Mouse (Mus musculus) kidney, postnatal 25 days (tissue): Measurements from ENCODE around the gene Anapc4.
A peak's percentile ranks its signal among the peaks of the same experiment; 100 is the strongest.

ENCODE experiments used
- DNase-seq, 2 experiments: peaks; one replicate each; pipeline ENCODE4 v3.0.0; 2021; ENCODE audit warnings: mixed read lengths in 2 of 2

The Anapc4 gene

DNA sequence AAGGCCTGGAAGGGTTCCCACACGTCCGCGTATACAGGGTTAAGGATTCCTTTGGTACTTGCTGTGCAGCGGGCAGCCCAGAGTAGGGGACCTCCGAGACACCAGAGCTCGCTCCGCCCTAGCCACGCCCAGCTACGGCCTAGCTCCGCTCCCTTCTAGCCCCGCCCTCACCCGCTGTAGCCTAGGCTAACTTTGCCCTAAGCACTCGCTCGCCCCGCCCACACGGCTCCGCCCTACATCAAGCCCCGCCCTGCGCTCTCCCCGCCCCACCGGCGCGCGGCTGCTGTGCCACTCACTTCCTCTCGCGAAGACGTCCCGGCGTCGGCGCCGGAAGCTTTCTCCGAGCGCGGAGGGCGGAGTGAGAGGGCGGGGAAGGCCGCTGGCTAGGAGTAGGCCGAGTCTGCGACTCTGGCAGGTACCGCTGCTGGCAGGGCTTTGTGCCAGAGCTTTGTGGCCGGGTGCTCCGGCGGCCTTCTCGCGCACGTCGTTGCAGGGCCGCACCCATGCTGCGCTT, at the start of gene Anapc4:
Gene Anapc4, plus strand, starts transcription at position 252 of the 514 bp plus-strand sequence.
- peak; percentile 100 for DNase-seq

DNA sequence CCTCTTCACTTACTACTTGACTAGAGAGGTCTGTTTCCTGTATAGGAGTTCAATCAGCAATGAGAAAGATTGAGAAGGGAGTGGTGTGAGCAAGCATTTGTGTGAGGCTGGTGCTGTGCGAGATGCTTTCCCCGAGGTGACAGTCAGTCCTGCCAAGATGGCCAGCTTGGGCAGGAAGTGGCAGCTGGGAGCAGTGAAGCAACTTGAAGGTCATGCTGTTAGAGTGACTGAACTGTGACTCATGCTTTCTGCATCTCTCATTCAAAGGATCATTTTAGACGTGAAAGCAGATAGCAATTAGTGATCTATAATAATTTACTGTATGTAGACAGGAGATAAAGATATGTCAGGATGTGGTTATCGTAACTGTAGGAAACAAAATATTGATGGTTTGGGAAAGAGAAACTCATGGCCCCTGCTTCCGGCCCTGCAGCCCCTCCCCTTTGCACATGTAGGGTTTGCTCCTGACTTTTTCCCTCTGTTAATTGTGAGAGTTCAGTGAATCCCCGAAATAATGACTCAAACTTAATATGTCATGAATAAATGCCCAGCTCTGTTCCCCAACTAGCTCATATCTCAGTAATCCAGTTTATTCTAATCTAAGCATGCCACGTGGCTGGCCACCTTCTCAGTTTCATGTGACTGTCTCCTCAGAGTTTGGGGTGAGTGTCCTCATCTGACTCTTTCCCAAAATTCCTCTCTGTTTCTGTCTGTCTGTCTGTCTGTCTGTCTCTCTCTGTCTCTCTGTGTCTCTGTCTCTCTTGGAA, 47.1 kb upstream of the Anapc4 start:
- no peak for DNase-seq

DNA sequence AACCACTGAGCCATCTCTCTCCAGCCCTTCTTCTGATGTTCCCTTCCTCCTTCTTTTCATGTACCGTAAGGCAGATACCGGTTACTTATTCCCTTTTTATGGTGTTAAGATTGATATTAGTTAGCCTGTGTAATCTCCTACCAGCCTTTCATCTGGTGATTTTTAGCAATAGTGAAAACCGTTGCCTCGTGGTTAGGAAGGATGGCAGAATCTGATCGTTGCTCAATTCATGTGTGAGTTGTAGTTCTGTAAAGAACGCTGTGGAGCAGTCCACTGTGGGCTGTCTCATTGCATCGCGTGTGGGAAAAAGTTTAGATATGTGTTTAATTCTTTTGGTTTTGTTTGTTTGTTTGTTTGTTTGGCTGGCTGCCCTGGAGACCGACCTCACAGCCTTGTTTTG, 40.6 kb upstream of the Anapc4 start:
- no peak for DNase-seq

DNA sequence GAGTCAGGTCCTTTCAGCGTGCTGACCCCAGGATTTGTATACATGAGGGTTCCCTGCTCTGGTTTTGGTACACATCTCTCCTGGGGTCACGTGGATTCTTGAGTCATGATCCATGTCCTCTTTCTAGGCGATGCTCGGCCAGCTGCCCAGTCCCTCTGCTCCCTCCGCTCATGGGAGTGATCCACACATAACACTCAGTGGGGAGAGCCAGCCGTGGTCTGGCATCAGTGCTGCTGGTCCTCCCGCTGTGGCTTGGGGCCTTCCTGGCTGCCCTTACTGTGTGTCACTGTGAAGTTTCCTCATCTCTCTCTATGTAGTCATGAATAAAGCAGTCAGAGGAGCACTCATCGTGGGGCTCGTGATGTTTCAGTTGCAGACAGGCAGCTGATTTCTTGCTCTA, 39.7 kb upstream of the Anapc4 start:
- no peak for DNase-seq

DNA sequence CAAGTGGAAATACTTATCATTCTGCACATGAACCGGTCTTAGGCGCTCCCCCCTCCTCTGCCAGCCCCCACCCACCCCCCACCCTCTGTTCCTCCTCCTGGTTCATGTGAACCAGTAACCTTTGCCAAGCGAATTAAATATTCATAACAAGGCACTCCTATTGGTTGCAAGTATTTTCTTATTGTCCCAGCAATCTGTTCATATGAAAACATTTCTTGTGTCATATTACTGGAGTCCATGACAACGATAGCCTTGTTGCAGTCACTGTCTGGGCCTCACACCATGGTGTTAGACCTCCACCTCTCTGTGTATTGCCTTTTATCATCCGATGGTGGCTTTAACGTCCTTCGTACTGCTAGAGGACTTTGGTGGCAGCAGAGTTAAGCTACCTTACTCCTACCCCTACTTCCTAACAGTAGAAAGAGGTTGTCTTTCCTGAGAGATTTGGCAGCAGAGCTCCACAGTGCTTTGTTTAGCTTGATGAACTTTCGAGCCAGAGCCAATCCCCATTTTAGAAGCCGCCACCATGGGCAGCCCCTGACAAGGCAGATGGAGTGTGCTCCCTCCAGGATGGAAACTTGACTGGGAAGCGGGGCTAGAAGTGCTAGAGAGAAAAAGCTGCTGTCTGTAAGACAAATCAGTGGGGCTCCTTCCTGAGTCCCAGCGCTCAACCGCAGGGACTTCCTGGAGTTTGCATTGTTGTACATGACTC, 34.4 kb upstream of the Anapc4 start:
- no peak for DNase-seq

DNA sequence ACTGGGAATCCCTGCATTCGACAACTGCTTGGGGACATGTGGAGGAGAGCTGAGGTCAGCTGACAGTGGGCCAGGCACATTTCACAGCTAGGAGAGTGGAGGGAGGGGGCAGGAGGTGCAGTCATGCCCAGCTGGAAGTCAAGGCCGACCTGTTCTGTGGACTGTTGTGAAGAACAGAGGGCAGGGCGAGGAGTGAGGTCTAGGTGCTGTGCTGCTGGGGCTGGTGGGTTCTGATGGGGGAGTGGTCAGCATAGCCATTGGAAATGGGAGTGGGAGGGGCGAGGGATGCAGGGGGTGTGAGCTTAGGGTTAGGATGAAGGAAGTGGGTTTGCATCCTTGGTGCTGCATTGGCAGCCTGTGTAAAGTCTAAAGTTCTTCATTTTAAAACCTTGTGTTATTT, 28.0 kb upstream of the Anapc4 start:
- no peak for DNase-seq

DNA sequence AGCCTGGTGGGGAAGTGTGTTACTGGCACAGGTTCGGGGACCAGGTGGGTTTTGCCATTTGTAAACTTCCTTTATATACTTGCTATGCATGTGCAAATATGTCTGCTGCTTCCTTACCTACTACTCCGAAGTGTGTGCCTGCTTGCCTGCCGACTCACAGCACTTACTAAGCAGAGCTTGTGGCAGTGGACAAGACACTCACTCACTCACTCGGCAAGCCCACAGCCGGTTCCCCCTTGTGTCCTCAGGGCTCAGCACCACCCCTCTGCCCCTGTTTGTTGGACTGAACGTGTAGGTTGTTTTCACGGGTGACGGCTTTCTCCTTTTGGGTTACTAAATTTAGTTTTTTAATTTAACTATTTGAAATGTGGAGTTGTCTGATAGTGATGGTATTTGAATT, 27.5 kb upstream of the Anapc4 start:
- DNase-seq: no peak

DNA sequence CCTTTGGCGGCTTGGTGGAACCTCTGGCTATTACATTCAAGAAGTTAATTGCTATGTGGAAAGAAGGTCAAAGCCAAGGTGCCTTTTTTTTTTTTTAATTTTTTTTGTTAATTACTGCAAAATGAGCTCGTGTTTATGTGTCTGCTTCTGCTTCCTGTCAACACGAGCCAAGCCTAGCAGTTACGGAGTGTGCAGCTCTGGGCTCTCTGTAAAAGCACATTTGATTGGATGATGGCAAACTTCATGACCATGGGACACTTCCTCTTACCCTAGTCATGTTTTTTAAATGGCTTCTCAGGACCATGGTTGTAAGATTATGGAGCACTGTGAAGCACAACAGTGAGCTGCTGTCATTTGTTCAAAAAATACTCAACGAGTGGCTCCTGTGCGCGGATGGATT, 26.8 kb upstream of the Anapc4 start:
- DNase-seq: no peak

DNA sequence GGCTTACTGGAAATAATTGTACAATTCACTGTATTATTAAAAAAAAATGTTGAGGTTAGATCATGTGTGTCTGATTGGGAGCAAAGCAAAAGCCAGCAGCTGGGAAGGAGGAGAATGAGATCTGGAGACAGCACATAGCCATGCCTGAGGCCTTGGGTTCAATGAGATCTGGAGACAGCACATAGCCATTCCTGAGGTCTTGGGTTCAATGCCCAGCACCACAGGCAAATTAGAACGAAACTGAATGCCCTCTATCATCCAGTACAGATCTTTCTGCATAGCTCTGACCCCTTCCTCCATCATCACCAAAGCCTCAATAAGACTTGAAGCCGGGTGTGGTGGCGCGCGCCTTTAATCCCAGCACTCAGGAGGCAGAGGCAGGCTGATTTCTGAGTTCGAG, 23.4 kb upstream of the Anapc4 start:
- DNase-seq: no peak

DNA sequence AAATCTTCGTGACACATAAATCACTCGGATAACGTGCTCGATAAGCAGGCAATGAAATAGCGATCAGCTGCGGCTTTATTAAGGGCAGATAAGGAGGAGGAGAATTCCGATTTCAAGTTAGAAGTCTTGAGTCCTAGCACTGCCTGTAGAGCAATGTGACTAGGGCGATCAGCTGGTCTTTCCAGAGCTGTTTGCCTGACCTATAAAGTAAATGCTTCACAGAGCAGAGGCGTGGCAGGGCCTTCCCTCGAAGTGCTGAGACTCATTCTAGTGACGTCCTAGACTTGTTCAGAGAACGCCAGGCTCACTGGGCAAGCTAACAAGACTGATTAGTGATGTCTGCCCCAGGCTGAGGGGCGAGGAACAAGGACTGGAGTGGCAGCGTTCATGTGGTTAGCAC, 22.8 kb upstream of the Anapc4 start:
- no peak for DNase-seq

DNA sequence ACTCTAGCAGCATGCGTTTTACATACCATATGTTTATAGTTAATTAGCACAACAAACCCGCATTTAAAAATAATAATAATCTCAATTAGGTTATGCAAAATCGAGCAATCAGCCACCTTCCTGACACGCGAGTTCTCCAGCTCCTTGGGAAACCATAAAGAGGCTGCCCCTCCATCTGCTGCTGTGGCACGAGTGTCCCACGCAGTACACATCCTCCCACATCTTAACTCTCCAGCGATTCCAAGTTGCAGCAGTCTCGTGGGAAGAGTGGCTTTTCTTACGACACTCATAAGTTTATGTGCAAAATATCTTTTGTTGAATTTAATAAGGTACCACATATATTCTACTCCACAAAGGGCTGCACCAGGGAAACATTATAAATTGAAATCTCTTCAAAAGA, 21.4 kb upstream of the Anapc4 start:
- DNase-seq: no peak

DNA sequence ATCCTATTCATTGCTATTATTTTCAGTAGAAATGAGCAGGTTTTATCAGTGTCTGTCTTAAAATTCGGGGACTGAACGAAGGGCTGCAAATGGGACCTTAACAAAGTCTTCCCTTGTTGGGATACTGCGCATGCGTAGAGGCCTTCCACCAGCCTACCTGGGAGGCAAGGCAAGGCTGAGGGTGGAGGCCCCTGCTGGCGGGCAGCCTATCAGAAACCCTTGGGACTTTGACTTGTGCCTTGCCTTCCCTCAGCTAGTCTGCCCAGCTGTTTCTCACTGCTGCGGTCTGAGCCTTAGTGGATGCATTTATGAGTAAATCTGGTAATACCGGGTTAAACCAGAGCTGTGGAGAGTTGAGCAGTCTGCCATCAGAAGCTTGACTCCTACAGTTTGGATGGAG, 20.5 kb upstream of the Anapc4 start:
- no peak for DNase-seq

DNA sequence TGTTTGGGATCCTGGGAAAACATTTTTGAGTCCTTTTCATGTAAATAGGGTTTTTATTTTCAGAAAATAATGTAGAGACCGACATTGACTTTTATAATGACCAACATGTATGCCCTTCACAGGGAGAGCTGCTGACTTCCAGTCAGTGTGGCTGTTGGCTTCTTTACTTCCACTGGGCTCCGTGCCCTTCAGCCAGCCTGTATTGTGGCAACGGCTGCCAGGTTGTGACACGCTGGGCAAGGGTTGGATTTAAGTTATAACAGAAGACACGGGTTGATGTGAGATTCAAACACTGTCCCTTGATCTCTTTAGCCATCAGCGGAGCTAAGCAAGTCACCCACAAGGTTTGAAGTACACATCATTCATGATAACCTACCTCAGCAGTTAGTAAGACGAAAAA, 15.1 kb upstream of the Anapc4 start:
- no peak for DNase-seq

DNA sequence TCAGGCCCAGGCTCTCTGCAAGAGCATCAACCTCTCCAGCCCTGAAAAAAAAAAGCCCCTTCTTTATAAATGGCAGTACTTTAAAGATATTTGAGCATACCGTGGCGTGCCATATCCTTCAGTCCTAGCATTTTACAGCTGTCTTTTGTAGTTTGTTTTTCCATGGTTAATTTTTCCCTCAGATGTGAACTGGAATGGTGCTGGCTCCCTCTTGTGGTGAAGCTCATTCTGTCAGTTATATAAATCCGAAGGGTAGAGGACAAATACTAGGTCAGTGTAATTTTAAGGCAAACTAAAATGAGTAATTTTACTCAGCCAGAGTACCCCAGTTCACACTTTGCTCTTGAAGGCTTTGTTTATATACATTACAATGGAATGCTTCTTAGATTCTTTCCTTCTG, 12.1 kb upstream of the Anapc4 start:
- DNase-seq: peak; percentile 47 to 77

DNA sequence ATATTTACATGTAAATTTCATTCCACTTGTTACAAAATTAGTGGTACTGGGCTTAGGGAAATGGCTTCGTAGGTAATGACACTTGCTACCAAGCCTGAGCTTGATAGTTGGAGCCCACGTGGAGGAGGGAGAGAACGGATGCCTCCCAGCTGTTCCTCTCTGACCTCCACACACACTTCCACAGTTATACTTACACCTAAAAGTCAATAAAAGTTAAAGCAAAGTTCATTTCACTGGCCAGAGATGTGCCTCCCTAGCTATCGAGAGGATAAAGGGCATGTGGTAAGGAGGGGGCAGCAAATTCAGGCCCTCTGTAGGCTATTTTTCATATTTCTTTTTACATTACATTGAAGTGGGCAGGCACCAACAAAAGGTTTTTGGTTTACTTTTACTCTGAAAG, 5.9 kb upstream of the Anapc4 start:
- no peak for DNase-seq

DNA sequence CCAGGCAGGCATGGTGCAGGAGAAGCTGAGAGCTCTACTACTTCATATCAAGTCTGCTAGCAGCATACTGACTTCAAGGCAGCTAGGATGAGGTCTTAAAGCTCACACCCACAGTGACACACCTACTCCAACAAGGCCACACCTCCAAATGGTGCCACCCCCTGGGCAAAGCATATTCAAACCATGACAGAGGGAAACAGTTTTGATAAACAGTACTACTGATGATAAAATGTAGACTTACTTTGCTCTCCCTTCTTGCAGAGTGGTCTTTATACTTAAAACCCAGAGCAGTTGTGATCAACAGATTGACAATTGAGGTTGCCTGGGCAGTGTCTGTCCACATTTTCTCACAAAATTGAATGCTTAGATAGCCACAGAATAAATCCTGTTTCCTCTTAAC, 807 bp upstream of the Anapc4 start:
- DNase-seq: no peak

DNA sequence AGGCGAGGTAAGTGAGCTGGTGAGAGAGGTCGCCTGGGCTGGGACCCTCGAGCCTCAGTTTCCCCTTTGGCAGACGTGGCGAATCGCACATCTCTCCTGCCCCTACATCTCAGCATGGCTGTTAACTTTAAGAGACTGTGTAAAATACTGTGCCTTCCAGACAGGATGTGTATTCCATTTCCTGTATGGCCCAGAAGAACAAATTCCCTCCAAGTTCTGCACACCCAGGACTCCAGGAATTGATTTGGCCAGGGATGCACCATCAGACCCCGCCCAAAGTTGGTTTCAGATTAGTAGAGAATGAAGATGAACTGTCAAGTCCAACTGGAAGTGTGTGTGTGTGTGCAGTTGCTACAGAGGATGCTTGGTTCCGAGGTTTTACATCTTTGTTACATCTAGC, 574 bp downstream of the Anapc4 start:
- no peak for DNase-seq

DNA sequence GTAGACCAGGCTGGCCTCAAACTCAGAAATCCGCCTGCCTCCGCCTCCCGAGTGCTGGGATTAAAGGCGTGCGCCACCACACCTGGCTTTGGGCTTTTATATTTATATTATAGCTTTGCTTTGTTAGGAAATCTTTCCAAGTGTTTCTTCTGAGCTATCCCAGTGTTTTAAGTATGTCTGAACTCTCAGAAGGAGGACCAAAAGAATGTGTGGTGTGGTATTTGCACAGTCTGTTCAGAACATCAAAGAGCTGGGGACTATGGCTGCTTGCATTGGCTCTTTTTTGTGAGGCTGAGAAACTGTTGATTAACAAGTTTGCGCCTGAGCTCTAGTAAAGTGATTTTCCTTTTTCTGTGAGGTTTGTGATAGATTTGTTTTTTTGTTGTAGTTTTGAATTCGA, 10.5 kb downstream of the Anapc4 start:
- no peak for DNase-seq

DNA sequence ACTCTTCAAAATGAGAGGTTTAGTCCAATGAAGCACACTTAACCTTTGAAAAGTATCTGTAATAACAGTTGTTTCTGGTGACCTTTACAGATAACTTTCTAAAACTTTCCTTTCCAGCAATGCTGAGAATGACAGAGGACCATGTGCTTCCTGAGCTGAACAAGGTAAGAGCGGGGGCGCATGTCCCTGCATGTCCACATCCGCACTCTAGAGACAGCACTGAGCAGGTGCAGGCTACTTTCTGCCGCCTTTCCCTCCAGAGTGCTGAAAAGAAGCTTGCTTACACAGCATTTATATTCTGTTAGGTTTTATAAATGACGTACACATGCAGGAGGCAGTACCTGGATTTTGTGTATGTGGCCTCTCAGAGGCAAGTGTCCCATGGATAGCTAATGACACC, 21.9 kb downstream of the Anapc4 start:
- no peak for DNase-seq

DNA sequence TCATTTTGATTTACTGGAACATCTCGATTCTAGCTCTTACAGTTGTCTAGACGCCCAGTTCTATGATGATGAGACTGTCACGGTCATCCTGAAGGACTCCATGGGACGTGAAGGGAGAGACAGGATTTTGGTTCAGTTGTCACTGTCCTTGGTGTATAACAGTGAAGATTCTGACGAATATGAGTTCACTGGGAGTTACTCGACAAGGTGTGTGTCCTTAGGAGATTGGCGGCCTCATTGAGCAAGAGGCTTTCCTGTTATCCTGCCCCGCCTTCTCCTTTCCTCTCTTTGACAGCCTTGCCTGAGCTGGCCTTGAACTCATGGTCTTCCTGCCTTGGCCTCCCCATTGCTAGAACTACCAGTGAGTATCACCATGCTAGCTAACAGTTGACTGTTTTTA, 30.6 kb downstream of the Anapc4 start:
- no peak for DNase-seq

DNA sequence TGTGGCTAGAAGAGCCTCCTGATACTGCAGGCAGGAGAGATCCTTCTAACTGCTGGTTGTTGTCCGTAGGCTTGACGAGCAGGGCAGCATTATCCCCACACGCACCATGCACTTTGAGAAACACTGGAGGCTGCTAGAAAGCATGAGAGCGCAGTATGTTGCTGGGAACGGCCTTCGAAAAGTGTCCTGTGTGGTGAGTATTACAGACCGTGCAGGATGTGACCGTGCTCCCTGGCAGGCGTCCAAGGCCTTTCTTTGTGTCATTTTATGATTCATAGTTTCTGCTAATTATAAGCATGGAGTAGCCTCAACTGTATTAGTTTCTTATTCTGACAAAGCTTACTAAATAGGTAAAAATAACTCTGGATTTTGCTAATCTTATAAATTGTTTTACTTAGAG, 32.0 kb downstream of the Anapc4 start:
- peak; percentile 79 to 87 for DNase-seq

DNA sequence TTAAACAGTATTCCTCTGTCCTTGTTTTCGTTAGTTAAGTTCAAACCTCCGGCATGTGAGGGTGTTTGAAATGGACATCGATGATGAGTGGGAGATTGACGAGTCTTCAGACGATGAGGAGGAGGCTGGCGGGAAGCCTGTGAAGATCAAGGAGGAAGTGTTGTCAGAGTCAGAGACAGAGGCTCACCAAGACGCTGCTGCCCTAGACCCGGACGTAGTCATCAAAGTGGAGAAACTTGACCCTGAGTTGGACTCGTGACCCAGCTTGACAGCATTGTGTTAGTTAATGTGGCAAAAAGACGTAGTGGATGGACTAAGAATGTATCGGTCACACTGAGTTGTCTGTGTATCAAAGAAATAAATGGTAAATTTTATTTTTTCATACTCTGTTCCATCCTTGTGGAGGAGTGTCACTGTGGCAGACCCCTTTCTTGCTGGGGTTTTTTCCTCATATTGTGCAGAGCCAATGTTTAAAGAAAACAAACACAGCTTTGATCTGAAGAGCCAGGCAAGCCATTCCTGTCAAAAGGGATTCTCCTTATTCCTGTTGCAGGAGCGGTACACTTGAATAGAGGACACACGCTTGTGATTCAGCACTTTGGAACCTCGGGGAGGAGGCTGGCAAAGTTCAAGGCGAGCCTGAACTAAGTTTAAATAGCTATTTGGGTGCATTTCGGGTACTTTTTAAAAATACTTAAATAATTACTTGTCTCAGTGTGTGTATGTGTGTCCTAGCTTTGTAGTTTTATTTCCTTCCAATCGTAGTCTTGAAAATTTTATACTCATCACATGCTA, 32.7 kb downstream of the Anapc4 start:
- DNase-seq: no peak

DNA sequence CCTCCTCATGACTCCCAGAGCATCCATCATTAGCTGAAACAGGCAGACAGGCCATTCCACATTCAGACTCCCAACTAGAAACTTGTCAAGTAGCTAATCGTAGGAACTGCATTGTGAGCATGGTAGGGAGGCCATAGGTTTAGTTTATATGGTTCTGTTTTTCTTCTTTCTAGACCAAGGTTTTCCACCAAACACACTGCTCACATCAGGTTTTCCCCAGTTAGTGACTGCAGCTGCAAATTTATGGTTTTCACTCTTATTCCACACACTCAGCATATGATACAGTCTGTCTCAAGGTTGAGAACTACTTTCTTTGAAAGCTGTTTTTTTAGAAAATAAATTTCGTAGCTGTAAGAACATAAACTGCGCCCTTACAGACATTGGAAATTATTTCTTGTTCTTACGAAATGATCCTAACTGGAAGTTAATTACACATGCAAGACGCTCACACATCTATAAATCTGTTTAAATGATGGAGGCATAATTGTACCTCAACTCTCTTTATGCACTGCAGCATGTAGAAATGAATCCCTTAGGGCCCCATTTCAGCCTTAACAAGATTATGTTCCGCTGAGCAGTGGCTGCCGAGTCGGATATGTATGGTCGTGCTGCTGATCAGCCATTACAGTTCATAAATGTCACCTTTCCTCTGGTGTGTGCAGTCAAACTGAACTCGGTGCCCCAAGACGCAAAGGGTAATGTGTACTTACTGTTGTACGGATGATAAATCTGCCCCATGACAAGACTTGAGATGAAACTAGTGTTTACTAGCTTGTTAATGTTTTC, 35.3 kb downstream of the Anapc4 start:
- no peak for DNase-seq
